Mouse (Mus musculus): Measurements from ENCODE around the gene Plxna4. TPM values are rescaled to one million over a fixed set of nuclear protein-coding genes. Genes with fewer than 3 reads are reported as not detected.

The Plxna4 gene
- polyA plus RNA-seq, 1 experiment from 2014 or later: 0.26 TPM

- H3K4me3 ChIP-seq (ENCODE audit: low read depth, low read length): no peak overlapping the region
- no peak for ATAC-seq (ENCODE audit: low read depth)
- no peak overlapping the region for H3K4me2 ChIP-seq (ENCODE audit: low read depth, low read length)
- H3K9me3 ChIP-seq (replicated peaks; ENCODE audit: control insufficient read depth, low read length): no peaks in the 10 kb centered on the region
- H3K36me3 ChIP-seq (ENCODE audit: control insufficient read depth, insufficient read depth): no peaks in the 10 kb centered on the region
- no peaks in the 10 kb centered on the region for H3K4me1 ChIP-seq (ENCODE audit: control insufficient read depth, low read depth, low read length)
- H3K27me3 ChIP-seq (ENCODE audit: control insufficient read depth, insufficient read depth, low read depth, low read length): no peaks in the 10 kb centered on the region
- H3K27ac ChIP-seq (ENCODE audit: low read length): no peak overlapping the region
- H3K9ac ChIP-seq (ENCODE audit: low read depth, low read length): no peak overlapping the region
- 65% methylated on average over 3 of the region's 3 CpGs for WGBS (ENCODE audit: insufficient replicate concordance)
These were observed 189.7 kb downstream of the Plxna4 start for GRCm38 (mm10) chr6:32398261-32398660.

- Histone ChIP-seq H3K27me3 (ENCODE audit: control insufficient read depth, insufficient read depth, low read depth, low read length) (no peaks in the 10 kb centered on the region), H3K9ac (ENCODE audit: low read depth, low read length) (no peak overlapping the region), H3K4me2 (ENCODE audit: low read depth, low read length) (no peak overlapping the region), H3K27ac (ENCODE audit: low read length) (no peak overlapping the region), H3K9me3 (replicated peaks; ENCODE audit: control insufficient read depth, low read length) (no peaks in the 10 kb centered on the region), H3K4me3 (ENCODE audit: low read depth, low read length) (no peak overlapping the region), H3K36me3 (ENCODE audit: control insufficient read depth, insufficient read depth) (no peaks in the 10 kb centered on the region), H3K4me1 (ENCODE audit: control insufficient read depth, low read depth, low read length) (no peaks in the 10 kb centered on the region)
- ATAC-seq (ENCODE audit: low read depth): no peak
- WGBS (ENCODE audit: insufficient replicate concordance): 54% methylated on average over 6 of the region's 6 CpGs
These were observed 190.8 kb downstream of the Plxna4 start for GRCm38 (mm10) chr6:32397133-32397730.

- 59% methylated on average over 9 of the region's 9 CpGs for WGBS (ENCODE audit: insufficient replicate concordance)
These were observed 192.6 kb downstream of the Plxna4 start for GRCm38 (mm10) chr6:32395415-32395814.

GRCm38 (mm10) chr6:32392262-32392661, 195.7 kb downstream of the Plxna4 start:
- Histone ChIP-seq H3K9me3 (replicated peaks; ENCODE audit: control insufficient read depth, low read length) (no peaks in the 10 kb centered on the region), H3K4me3 (ENCODE audit: low read depth, low read length) (no peak overlapping the region), H3K4me1 (ENCODE audit: control insufficient read depth, low read depth, low read length) (no peaks in the 10 kb centered on the region), H3K27me3 (ENCODE audit: control insufficient read depth, insufficient read depth, low read depth, low read length) (no peaks in the 10 kb centered on the region), H3K9ac (ENCODE audit: low read depth, low read length) (no peak overlapping the region), H3K4me2 (ENCODE audit: low read depth, low read length) (no peak overlapping the region), H3K27ac (ENCODE audit: low read length) (no peak overlapping the region), H3K36me3 (ENCODE audit: control insufficient read depth, insufficient read depth) (no peaks in the 10 kb centered on the region)
- 68% methylated on average over 2 of the region's 2 CpGs for WGBS (ENCODE audit: insufficient replicate concordance)
- no peak for ATAC-seq (ENCODE audit: low read depth)

More at GRCm38 (mm10) chr6:32395415-32395814, 192.6 kb downstream of the Plxna4 start:
- no peak for ATAC-seq (ENCODE audit: low read depth)
- no peaks in the 10 kb centered on the region for H3K4me1 ChIP-seq (ENCODE audit: control insufficient read depth, low read depth, low read length)
- H3K27ac ChIP-seq (ENCODE audit: low read length): no peak overlapping the region
- no peak overlapping the region for H3K4me3 ChIP-seq (ENCODE audit: low read depth, low read length)
- no peak overlapping the region for H3K9ac ChIP-seq (ENCODE audit: low read depth, low read length)
- no peak overlapping the region for H3K4me2 ChIP-seq (ENCODE audit: low read depth, low read length)
- no peaks in the 10 kb centered on the region for H3K9me3 ChIP-seq (replicated peaks; ENCODE audit: control insufficient read depth, low read length)
- H3K36me3 ChIP-seq (ENCODE audit: control insufficient read depth, insufficient read depth): no peaks in the 10 kb centered on the region
- no peaks in the 10 kb centered on the region for H3K27me3 ChIP-seq (ENCODE audit: control insufficient read depth, insufficient read depth, low read depth, low read length)

- no peaks in the 10 kb centered on the region for H3K4me1 ChIP-seq (ENCODE audit: control insufficient read depth, low read depth, low read length)
- no peaks in the 10 kb centered on the region for H3K27me3 ChIP-seq (ENCODE audit: control insufficient read depth, insufficient read depth, low read depth, low read length)
- ATAC-seq (ENCODE audit: low read depth): no peak
- H3K4me3 ChIP-seq (ENCODE audit: low read depth, low read length): no peak overlapping the region
- 44% methylated on average over 1 of the region's 1 CpGs for WGBS (ENCODE audit: insufficient replicate concordance)
- no peak overlapping the region for H3K9ac ChIP-seq (ENCODE audit: low read depth, low read length)
- H3K9me3 ChIP-seq (replicated peaks; ENCODE audit: control insufficient read depth, low read length): no peaks in the 10 kb centered on the region
- H3K4me2 ChIP-seq (ENCODE audit: low read depth, low read length): no peak overlapping the region
- no peak overlapping the region for H3K27ac ChIP-seq (ENCODE audit: low read length)
- no peaks in the 10 kb centered on the region for H3K36me3 ChIP-seq (ENCODE audit: control insufficient read depth, insufficient read depth)
These were observed 199.7 kb downstream of the Plxna4 start for GRCm38 (mm10) chr6:32388276-32388675.

GRCm38 (mm10) chr6:32386915-32387314, 201.1 kb downstream of the Plxna4 start:
- WGBS (ENCODE audit: insufficient replicate concordance): 63% methylated on average over 2 of the region's 2 CpGs

GRCm38 (mm10) chr6:32384937-32385336, 203.1 kb downstream of the Plxna4 start:
- 66% methylated on average over 8 of the region's 8 CpGs for WGBS (ENCODE audit: insufficient replicate concordance)
- ATAC-seq (ENCODE audit: low read depth): no peak
- no peaks in the 10 kb centered on the region for H3K27me3 ChIP-seq (ENCODE audit: control insufficient read depth, insufficient read depth, low read depth, low read length)
- H3K4me2 ChIP-seq (ENCODE audit: low read depth, low read length): no peak overlapping the region
- H3K9me3 ChIP-seq (replicated peaks; ENCODE audit: control insufficient read depth, low read length): no peaks in the 10 kb centered on the region
- H3K27ac ChIP-seq (ENCODE audit: low read length): no peak overlapping the region
- no peak overlapping the region for H3K4me3 ChIP-seq (ENCODE audit: low read depth, low read length)
- H3K36me3 ChIP-seq (ENCODE audit: control insufficient read depth, insufficient read depth): no peaks in the 10 kb centered on the region
- no peak overlapping the region for H3K9ac ChIP-seq (ENCODE audit: low read depth, low read length)
- H3K4me1 ChIP-seq (ENCODE audit: control insufficient read depth, low read depth, low read length): no peaks in the 10 kb centered on the region

More at GRCm38 (mm10) chr6:32386915-32387314, 201.1 kb downstream of the Plxna4 start:
- ATAC-seq (ENCODE audit: low read depth): no peak
- H3K27me3 ChIP-seq (ENCODE audit: control insufficient read depth, insufficient read depth, low read depth, low read length): no peaks in the 10 kb centered on the region
- H3K4me2 ChIP-seq (ENCODE audit: low read depth, low read length): no peak overlapping the region
- H3K36me3 ChIP-seq (ENCODE audit: control insufficient read depth, insufficient read depth): no peaks in the 10 kb centered on the region
- H3K27ac ChIP-seq (ENCODE audit: low read length): no peak overlapping the region
- no peaks in the 10 kb centered on the region for H3K4me1 ChIP-seq (ENCODE audit: control insufficient read depth, low read depth, low read length)
- H3K9me3 ChIP-seq (replicated peaks; ENCODE audit: control insufficient read depth, low read length): no peaks in the 10 kb centered on the region
- H3K9ac ChIP-seq (ENCODE audit: low read depth, low read length): no peak overlapping the region
- no peak overlapping the region for H3K4me3 ChIP-seq (ENCODE audit: low read depth, low read length)

GRCm38 (mm10) chr6:32384423-32384822, 203.6 kb downstream of the Plxna4 start:
- Histone ChIP-seq H3K4me1 (ENCODE audit: control insufficient read depth, low read depth, low read length) (no peaks in the 10 kb centered on the region), H3K27me3 (ENCODE audit: control insufficient read depth, insufficient read depth, low read depth, low read length) (no peaks in the 10 kb centered on the region)

GRCm38 (mm10) chr6:32381516-32381915, 206.5 kb downstream of the Plxna4 start:
- Histone ChIP-seq H3K4me2 (ENCODE audit: low read depth, low read length) (no peak overlapping the region), H3K9ac (ENCODE audit: low read depth, low read length) (no peak overlapping the region), H3K4me3 (ENCODE audit: low read depth, low read length) (no peak overlapping the region), H3K27ac (ENCODE audit: low read length) (no peak overlapping the region), H3K9me3 (replicated peaks; ENCODE audit: control insufficient read depth, low read length) (no peaks in the 10 kb centered on the region), H3K36me3 (ENCODE audit: control insufficient read depth, insufficient read depth) (no peaks in the 10 kb centered on the region), H3K27me3 (ENCODE audit: control insufficient read depth, insufficient read depth, low read depth, low read length) (no peaks in the 10 kb centered on the region), H3K4me1 (ENCODE audit: control insufficient read depth, low read depth, low read length) (no peaks in the 10 kb centered on the region)
- ATAC-seq (ENCODE audit: low read depth): no peak
- 65% methylated on average over 10 of the region's 10 CpGs for WGBS (ENCODE audit: insufficient replicate concordance)

More at GRCm38 (mm10) chr6:32384423-32384822, 203.6 kb downstream of the Plxna4 start:
- Histone ChIP-seq H3K4me3 (ENCODE audit: low read depth, low read length) (no peak overlapping the region), H3K4me2 (ENCODE audit: low read depth, low read length) (no peak overlapping the region), H3K36me3 (ENCODE audit: control insufficient read depth, insufficient read depth) (no peaks in the 10 kb centered on the region), H3K9ac (ENCODE audit: low read depth, low read length) (no peak overlapping the region), H3K9me3 (replicated peaks; ENCODE audit: control insufficient read depth, low read length) (no peaks in the 10 kb centered on the region), H3K27ac (ENCODE audit: low read length) (no peak overlapping the region)
- 65% methylated on average over 8 of the region's 8 CpGs for WGBS (ENCODE audit: insufficient replicate concordance)
- ATAC-seq (ENCODE audit: low read depth): no peak

All from liver, embryonic 16.5 days (tissue).